Mouse (Mus musculus) macrophage (primary cell): Measurements from ENCODE around the gene Capn11. TPM values are rescaled to one million over a fixed set of nuclear protein-coding genes. Genes with fewer than 3 reads are reported as not detected.

Source experiments
- H3K27ac ChIP-seq: fragments of 350-480 bp; formaldehyde crosslinking; 2 replicates; pipeline ENCODE4 v1.9.0; 2021
- H3K36me3 ChIP-seq: fragments of 350-480 bp; formaldehyde crosslinking; 2 replicates; pipeline ENCODE4 v1.9.0; 2021; ENCODE audit errors: inconsistent target
- H3K4me3 ChIP-seq: fragments of 350-480 bp; formaldehyde crosslinking; 2 replicates; pipeline ENCODE4 v1.9.0; 2021; ENCODE audit errors: inconsistent target
- H3K79me2 ChIP-seq: fragments of 350-480 bp; formaldehyde crosslinking; 2 replicates; pipeline ENCODE4 v1.9.0; 2021; ENCODE audit errors: inconsistent target
- WGBS: methylation state at CpG from one replicate; pipeline ENCODE4 v1.1.7; 2026; ENCODE audit warnings: inconsistent platforms; ENCODE audit not compliant: missing documents; 5-methylcytosine and 5-hydroxymethylcytosine counted together
- polyA plus RNA-seq: library from polyadenylated mRNA; stranded (reverse); fragments of 250-400 nt; gene quantifications from 3 replicates; pipeline ENCODE4 v1.2.4, GENCODE M21; 2018; ENCODE audit warnings: inconsistent platforms

Gene Capn11
- polyA plus RNA-seq, 1 experiment from 2014 or later: 0.37 TPM

DNA sequence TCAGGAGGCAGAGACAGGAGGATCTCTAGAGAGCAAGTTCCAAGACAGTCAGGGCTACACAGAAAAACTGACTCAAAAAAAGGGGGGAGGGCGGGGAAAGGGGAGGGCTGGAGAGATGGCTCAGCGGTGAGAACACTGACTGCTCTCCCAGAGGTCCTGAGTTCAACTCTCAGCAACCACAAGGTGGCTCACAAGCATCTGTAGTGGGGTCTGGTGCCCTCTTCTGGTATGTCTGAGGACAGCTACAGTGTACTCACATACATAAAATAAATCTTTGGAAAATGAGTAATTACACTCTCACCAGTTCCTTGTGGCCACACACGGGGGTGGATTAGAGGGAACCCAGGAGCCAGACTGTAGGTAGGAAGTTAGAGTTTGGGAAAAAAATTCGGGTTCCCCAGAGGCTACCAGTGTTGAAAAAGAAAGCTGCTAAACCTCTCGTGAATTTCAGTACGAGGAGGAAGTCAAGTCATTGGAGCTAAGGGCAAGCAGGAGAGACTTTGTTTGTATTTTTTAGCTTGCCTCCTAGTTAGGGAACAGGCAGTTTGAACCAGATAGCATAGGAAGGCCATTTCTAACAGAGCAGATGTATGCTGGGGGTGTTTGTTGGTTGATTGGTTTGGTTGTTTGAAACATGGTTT lies 76.3 kb downstream of the Capn11 start:
- Histone ChIP-seq H3K36me3 (no peaks in the 10 kb centered on the region; the same call in 1 of the 2 replicates), H3K79me2 (no peaks in the 10 kb centered on the region), H3K27ac (peak overlapping the region; percentile 86), H3K4me3 (no peak overlapping the region; the same call in 1 of the 2 replicates)
- WGBS: 13% methylated on average over 6 of the region's 6 CpGs

DNA sequence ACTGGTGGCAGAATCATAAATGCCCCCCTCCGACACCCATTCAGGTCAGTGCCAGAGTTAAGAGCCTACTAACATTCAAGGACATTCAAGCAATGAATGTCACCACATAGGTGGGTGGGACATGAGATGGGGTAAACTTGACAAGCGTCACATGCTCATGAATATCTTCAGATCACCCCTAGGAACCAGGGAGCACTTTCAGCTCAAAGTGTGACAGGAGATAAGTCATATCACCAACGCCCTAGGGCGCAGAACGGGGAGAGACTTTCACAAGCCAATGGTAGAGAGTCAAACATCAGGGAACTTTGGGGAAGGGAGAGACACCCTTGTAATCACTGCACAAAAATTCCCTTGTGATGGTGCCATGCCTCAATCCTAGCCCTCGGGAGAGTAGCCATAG lies 76.9 kb downstream of the Capn11 start:
- WGBS: 93% methylated on average over 6 of the region's 6 CpGs
- Histone ChIP-seq H3K27ac (no peak overlapping the region), H3K4me3 (no peak overlapping the region), H3K36me3 (no peaks in the 10 kb centered on the region; the same call in 1 of the 2 replicates), H3K79me2 (no peaks in the 10 kb centered on the region)

DNA sequence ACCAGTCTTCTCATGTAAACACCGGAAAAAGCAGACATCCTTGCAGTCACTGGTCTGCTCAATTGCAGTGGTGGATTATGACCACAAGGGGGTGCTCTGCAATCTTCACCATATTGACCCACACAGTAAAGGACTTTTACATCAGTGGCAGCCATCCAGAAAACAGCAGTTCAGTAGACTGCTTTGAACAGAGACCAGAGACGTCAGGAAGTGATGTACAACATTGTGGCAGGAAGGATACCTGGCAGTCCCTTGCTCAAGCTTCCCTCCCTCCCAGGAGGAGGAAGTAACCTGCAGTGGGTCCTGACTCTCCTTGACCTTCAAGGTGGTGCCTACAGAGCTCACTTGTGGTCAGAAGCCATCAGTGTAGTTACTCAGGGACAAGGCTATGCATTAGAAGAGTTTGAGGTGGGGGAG lies 77.5 kb downstream of the Capn11 start:
- Histone ChIP-seq H3K27ac (no peak overlapping the region), H3K79me2 (no peaks in the 10 kb centered on the region), H3K36me3 (no peaks in the 10 kb centered on the region), H3K4me3 (no peak overlapping the region)
- 6% methylated on average over 2 of the region's 2 CpGs for WGBS

DNA sequence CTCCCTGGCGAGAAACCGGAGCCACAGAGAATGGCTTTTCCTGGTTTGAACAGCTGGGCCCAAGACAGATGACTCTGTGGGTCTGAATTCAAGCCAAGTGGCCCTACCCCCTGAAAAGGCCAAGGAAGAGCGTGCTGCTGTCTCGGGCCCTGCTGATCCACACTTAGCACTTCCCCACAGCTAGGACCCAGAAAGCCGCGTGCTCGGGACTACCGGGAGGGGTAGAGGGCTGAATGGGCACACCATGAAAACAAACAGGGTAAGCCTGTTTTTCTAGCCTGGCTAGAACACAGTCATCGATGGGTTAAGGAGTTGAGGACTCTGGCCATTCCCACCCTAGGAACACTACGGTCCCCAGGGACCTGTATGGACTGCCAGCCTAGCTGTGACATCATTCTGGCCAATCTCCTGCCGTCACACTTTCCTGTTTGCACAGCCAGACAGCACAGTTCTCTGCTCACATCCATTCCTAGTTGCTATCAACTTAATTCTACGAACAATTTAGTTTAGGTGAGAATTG lies 78.1 kb downstream of the Capn11 start:
- no peaks in the 10 kb centered on the region for H3K36me3 ChIP-seq
- 50% methylated on average over 11 of the region's 12 CpGs for WGBS
- no peak overlapping the region for H3K4me3 ChIP-seq
- H3K79me2 ChIP-seq: no peaks in the 10 kb centered on the region
- no peak overlapping the region for H3K27ac ChIP-seq

Other genes with a start within 250 kb of the Capn11 start
- 40.7 to 63.1 TPM (median 44.3 TPM) in 3 replicates for gene Cdc5l, start 225.6 kb downstream of the Capn11 start, polyA plus RNA-seq
- 0.12 TPM in 1 of 3 replicates, not detected in the others for gene Spats1, start 183.9 kb downstream of the Capn11 start, polyA plus RNA-seq
- gene Aars2, start 152.5 kb downstream of the Capn11 start, polyA plus RNA-seq: 1.9 to 4.3 TPM (median 3.9 TPM) in 3 replicates
- gene Tcte1, start 135.9 kb downstream of the Capn11 start, polyA plus RNA-seq: not detected in 3 replicates
- 0.03 TPM in 1 of 3 replicates, not detected in the others for gene Tmem151b, start 109.6 kb downstream of the Capn11 start, polyA plus RNA-seq
- gene Nfkbie, start 103.6 kb downstream of the Capn11 start, polyA plus RNA-seq: 5.5 to 11.3 TPM (median 9.9 TPM) in 3 replicates
- gene Slc35b2, start 95.5 kb downstream of the Capn11 start, polyA plus RNA-seq: 41.2 to 72.8 TPM (median 58.2 TPM) in 3 replicates
- gene Hsp90ab1, start 86.1 kb downstream of the Capn11 start, polyA plus RNA-seq: 519 to 1,022 TPM (median 909 TPM) in 3 replicates
- gene Slc29a1, start 59.7 kb downstream of the Capn11 start, polyA plus RNA-seq: 69.7 to 95.8 TPM (median 74.1 TPM) in 3 replicates
- gene Mymx, start 57.2 kb downstream of the Capn11 start, polyA plus RNA-seq: not detected in 3 replicates
- 20.1 to 56.1 TPM (median 46.2 TPM) in 3 replicates for gene Mrpl14, start 27.0 kb upstream of the Capn11 start, polyA plus RNA-seq
- 8.2 to 10.7 TPM (median 9.7 TPM) in 3 replicates for gene Tmem63b, start 27.6 kb upstream of the Capn11 start, polyA plus RNA-seq
- gene 1600014C23Rik, start 74.5 kb upstream of the Capn11 start, polyA plus RNA-seq: not detected in 3 replicates